Mouse (Mus musculus) forebrain, embryonic 13.5 days (tissue): ENCODE data around the gene Tnfsf13. TPM values are rescaled to one million over a fixed set of nuclear protein-coding genes. Genes with fewer than 3 reads are reported as not detected.

Source experiments
- ATAC-seq: fragments of 200-750 bp; cut with Nextera tagmentation; 2 replicates; pipeline ENCODE4 v1.8.0; 2017
- H3K27ac ChIP-seq: fragments of 300-500 bp; sonication (generic); 2 replicates; pipeline ENCODE4 v1.5.1; 2015; ENCODE audit warnings: inconsistent platforms, mild to moderate bottlenecking, moderate library complexity
- H3K27me3 ChIP-seq: fragments of 300-500 bp; sonication (generic); 2 replicates; pipeline ENCODE4 v1.6.1; 2015; ENCODE audit warnings: mild to moderate bottlenecking, inconsistent platforms
- H3K36me3 ChIP-seq: fragments of 300-500 bp; sonication (generic); 2 replicates; pipeline ENCODE4 v1.6.1; 2015; ENCODE audit warnings: mild to moderate bottlenecking, inconsistent platforms; ENCODE audit not compliant: poor library complexity, severe bottlenecking
- H3K4me1 ChIP-seq: fragments of 300-500 bp; sonication (generic); 2 replicates; pipeline ENCODE4 v1.6.1; 2015; ENCODE audit warnings: inconsistent platforms
- H3K4me2 ChIP-seq: fragments of 300-500 bp; sonication (generic); 2 replicates; pipeline ENCODE4 v1.6.1; 2015; ENCODE audit warnings: inconsistent platforms, mild to moderate bottlenecking, moderate library complexity
- H3K4me3 ChIP-seq: fragments of 300-500 bp; sonication (generic); 2 replicates; pipeline ENCODE4 v1.5.1; 2015; ENCODE audit warnings: mild to moderate bottlenecking, inconsistent platforms
- H3K9ac ChIP-seq: fragments of 300-500 bp; sonication (generic); 2 replicates; pipeline ENCODE4 v1.6.1; 2015; ENCODE audit warnings: mild to moderate bottlenecking, inconsistent platforms
- H3K9me3 ChIP-seq: fragments of 300-500 bp; sonication (generic); replicated peaks from 2 replicates; pipeline ENCODE4 v1.6.1; 2016; ENCODE audit warnings: inconsistent platforms
- WGBS: fragments of 180-500 bp; shearing (Covaris S2); methylation state at CpG from one replicate; pipeline ENCODE4 v1.1.7; 2015; 5-methylcytosine and 5-hydroxymethylcytosine counted together
- polyA plus RNA-seq: library from polyadenylated mRNA; unstranded; fragments of >200 nt; fragmentation: Nextera tagmentation; extraction: Ambion mirVana; gene quantifications from 2 replicates; pipeline ENCODE4 v1.2.1, GENCODE M21; 2015

Tnfsf13 gene
- polyA plus RNA-seq, 1 experiment from 2014 or later = 0.43 TPM

DNA sequence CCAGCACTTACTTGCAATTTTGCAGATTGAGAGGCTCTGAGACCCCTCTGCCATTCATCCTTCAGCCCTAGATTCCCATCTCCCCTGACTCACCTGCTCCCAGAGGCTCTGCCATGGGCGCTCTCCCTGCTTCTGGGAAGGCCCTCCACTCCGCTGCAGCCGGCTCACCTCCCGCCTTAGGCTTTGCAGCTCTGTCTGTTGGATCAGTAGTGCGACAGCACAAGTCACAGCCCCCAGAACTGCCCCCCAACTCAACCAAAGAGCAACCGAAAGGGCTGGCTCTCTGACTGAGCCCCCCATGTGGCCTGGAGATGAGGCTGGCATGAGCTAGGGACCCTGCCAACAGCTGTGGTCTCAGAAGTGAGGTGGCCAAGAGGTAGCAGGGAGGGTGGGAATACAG lies 648 bp downstream of the Tnfsf13 start:
- Histone ChIP-seq H3K36me3 (peaks cover 6% of the 10 kb centered on the region), H3K9me3 (no peaks in the 10 kb centered on the region), H3K27me3 (no peaks in the 10 kb centered on the region), H3K27ac (0 out of 2 replicates have a peak overlapping the region, but pooled peaks have one; percentile 6), H3K4me1 (peaks cover 44% of the 10 kb centered on the region), H3K9ac (no peak overlapping the region), H3K4me3 (no peak overlapping the region), H3K4me2 (no peak overlapping the region)
- WGBS = 81% methylated on average over 6 of the region's 6 CpGs
- ATAC-seq = no peak

DNA sequence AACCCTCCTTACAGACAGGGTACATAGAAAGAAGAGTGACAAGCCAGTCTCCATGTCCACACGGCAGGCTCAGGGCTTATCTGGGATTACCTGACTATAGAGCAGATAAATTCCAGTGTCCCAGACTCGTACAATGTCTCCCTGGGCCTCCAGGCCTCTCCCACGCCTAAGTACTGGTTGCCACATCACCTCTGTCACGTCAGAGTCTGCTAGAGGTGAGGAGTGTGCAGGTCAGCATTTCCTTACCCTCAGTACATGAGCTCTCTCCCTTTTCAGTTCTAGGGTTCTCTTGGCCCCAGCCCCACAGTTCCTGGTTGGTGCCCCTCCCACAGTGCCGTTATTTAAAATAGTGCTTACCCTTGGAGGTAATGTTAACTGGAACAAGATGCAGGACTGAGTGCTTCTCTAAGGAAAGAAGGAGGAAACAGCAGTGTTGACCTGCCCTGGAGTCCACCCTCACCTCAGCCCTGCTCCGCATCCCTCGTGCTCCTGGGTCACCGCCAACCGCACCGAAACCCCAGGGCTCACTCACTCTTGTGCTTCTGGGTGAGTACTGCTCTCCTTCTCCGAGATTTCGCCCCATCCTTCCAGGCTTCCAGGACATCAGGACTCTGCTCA lies 1.3 kb downstream of the Tnfsf13 start:
- whole genome bisulfite sequencing = 77% methylated on average over 12 of the region's 12 CpGs
- ATAC-seq = no peak

DNA sequence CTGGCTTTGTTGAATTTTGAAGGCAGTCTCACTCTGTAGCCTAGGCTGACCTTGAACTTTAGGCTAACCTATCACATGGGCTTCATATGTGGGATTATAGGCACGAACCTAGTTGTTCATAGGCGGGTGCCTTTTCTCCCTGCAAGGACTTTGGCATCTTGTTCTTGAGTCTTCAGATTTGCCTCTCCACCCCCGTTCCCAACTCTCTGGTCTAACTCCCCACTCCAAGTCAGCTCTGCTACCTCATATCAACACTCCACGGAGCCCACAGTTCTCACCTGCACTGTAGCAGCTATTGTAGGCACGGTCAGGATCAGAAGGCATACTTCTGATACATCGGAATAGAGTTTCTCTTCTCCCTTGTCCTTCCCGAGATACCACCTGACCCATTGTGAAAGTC lies 2.0 kb downstream of the Tnfsf13 start:
- Histone ChIP-seq H3K4me2 (no peak overlapping the region), H3K27ac (no peak overlapping the region), H3K36me3 (peaks cover 19% of the 10 kb centered on the region), H3K4me3 (no peak overlapping the region), H3K4me1 (peaks cover 50% of the 10 kb centered on the region), H3K9me3 (no peaks in the 10 kb centered on the region), H3K9ac (no peak overlapping the region), H3K27me3 (no peaks in the 10 kb centered on the region)
- no peak for ATAC-seq
- WGBS = 85% methylated on average over 7 of the region's 7 CpGs

More for the DNA sequence above, 1.3 kb downstream of the Tnfsf13 start:
- Histone ChIP-seq H3K36me3 (peaks cover 12% of the 10 kb centered on the region), H3K4me3 (no peak overlapping the region), H3K27me3 (no peaks in the 10 kb centered on the region), H3K4me1 (peaks cover 49% of the 10 kb centered on the region), H3K4me2 (no peak overlapping the region), H3K9me3 (no peaks in the 10 kb centered on the region), H3K27ac (no peak overlapping the region), H3K9ac (no peak overlapping the region)

DNA sequence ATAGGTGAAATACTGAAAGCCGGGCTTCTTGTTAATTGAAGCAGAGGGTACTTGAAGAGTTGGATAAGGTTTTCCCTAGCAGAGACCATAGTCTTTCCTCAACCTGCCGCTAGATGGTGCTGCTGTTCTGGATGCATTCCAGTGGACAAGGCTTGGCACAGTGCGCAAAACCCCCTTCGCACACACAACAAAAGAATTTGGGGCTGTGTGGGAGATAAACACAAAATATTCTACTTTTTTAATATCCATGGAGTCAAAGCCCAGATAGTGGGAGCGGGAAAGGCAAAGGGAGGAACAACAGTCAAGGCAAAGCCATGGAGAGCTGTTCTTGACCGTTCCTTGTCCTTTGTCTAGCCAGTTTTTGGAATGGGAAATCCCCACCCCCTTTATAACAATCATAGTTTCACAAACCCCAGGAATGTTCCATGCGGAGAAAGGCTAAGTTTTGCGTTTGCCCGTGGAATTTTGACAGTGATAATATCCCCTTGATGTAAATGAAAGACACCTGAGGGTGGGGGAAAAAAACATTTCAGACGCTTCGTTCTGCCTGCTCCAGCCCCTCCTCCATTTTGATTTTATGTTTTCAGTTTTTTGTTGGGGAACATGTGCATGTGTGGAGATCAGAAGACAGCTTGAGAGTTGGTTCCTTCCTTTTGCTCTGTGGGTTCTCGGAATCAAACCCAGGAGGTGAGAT lies 2.6 kb downstream of the Tnfsf13 start:
- peaks cover 24% of the 10 kb centered on the region for H3K36me3 ChIP-seq
- peak overlapping the region; percentile 97 for H3K4me2 ChIP-seq
- H3K27me3 ChIP-seq = no peaks in the 10 kb centered on the region
- peak overlapping the region; percentile 96 for H3K27ac ChIP-seq
- peak overlapping the region; percentile 39; the same call in 1 of the 2 replicates for H3K9ac ChIP-seq
- peak overlapping the region; percentile 78; the same call in 1 of the 2 replicates for H3K4me3 ChIP-seq
- peak; percentile 44; the same call in 1 of the 2 replicates for ATAC-seq
- no peaks in the 10 kb centered on the region for H3K9me3 ChIP-seq
- 21% methylated on average over 12 of the region's 12 CpGs for WGBS
- peaks cover 50% of the 10 kb centered on the region for H3K4me1 ChIP-seq

DNA sequence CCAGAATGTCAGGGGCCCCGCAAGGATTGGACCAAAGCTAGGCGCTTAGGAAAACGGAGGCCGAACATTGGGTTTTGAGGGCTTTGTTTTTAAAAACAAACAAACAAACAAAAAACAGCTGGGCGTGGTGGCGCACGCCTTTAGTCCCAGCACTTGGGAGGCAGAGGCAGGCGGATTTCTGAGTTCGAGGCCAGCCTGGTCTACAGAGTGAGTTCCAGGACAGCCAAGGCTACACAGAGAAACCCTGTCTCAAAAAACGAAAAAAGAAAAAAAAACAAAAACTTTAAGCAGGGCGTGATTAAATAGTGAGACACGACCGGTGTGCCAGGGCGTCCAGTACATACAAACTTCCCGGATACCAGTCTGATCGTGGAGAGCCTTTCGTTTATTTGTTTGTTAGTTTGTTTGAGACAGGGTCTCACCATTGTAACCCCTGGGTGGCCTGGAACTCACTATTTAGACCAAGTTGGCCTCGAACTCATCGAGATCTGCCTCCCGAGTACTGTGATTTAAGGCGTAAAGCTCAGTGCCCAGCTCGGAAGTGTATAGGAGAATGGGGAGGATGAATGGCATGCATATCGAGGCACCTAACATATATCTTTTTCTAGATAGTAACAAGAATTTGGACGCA lies 3.3 kb downstream of the Tnfsf13 start:
- H3K27me3 ChIP-seq = no peaks in the 10 kb centered on the region
- peaks cover 50% of the 10 kb centered on the region for H3K4me1 ChIP-seq
- no peaks in the 10 kb centered on the region for H3K9me3 ChIP-seq
- peak; percentile 41; the same call in 1 of the 2 replicates for ATAC-seq
- H3K4me2 ChIP-seq = peak overlapping the region; percentile 97
- peaks cover 31% of the 10 kb centered on the region for H3K36me3 ChIP-seq
- H3K9ac ChIP-seq = peak overlapping the region; percentile 76
- peak overlapping the region; percentile 78 for H3K4me3 ChIP-seq
- 25% methylated on average over 24 of the region's 24 CpGs for whole genome bisulfite sequencing
- H3K27ac ChIP-seq = peak overlapping the region; percentile 96

DNA sequence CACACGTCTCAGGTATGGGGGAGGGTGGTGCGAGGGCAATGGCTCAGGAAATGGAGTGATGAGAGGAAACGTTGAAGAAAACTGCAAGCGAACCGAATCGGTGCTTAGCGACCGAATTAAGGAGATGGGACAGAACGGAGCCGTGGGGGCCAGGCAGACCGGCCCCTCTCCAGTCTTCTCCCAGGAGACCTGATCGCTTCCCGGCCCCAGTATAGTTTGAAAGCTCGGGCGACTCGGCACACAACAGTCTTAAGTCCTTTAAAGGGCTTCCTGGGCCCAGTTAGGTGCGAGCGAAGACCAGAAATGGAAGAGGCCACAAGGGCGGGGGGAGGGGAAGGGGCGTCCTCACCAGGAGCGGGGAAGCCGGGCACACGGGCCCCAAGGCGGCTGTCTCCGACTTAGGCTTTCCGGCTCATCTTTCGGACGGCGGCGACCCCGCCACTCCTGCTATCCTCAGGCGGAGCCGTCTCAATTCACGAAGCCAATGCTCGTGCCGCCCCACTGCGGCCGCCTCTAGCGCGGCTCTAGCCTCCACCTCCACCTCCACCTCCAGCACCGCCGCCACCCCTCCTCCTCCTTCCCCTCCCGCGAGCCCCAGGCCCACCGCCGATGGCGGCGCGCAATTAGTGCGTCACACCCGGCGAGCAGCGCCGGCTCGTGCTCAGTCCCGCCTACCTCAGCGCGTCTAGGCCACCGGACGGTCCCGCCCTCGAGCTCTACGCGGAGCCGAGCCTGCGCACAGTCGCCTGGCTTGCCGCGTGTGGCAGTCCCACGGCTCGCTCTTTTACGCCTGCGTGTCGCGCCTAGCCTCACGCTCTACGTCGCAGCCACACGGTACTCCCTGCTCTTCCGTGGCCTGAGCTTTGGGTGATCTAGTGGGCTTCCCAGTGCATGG lies 4.0 kb downstream of the Tnfsf13 start, which contains the start of gene Senp3:
Gene Senp3, minus strand, starts transcription at position 771 of the 895 bp plus-strand sequence.
- peak within 1 kb of the TSS; percentile 97 for H3K4me2 ChIP-seq
- under 1% methylated on average over 79 of the region's 80 CpGs for WGBS
- peak within 1 kb of the TSS; percentile 78 for H3K4me3 ChIP-seq
- no peaks in the 10 kb centered on the region for H3K27me3 ChIP-seq
- H3K9ac ChIP-seq = peak within 1 kb of the TSS; percentile 88
- peak within 1 kb of the TSS; percentile 96 for H3K27ac ChIP-seq
- H3K9me3 ChIP-seq = no peaks in the 10 kb centered on the region
- peaks cover 46% of the 10 kb centered on the region for H3K4me1 ChIP-seq
- ATAC-seq = peak; percentile 97
- H3K36me3 ChIP-seq = peaks cover 39% of the 10 kb centered on the region

DNA sequence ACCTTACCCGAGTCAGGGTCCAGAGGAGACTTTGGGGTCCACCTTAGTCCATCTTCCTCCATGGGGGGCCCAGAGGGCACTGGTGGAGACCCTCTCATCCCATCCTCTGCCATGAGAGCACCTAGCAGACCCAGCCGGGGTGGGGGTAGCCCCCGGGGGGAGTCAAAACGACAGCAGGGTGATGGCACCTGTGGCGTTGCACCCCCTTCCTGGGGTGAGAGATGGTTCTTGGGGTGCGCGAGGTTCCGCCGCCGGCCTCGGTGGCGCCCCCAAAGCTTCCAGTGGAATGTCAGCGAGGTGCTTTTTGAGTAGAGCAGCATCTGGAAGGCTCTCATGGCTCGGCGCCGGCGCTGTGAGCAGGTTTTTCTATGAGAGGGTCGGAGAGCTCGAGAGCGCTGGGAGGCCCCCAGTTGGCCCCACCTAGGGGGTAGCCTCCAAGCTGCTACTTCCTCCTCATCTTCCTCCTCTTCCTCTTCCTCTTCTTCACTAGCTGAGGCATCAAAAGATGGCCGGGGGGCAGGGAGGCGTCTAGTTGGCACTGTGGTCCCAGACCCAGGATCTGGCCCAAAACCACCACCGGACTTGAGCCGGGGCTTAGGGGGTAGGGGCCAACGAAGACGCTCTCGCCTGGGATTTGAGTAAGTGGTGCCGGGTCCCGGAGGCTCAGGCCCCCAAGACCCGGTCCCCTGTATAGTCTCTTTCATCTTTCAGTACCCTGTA lies 5.3 kb downstream of the Tnfsf13 start:
- Histone ChIP-seq H3K27ac (no peak overlapping the region), H3K4me2 (peak overlapping the region; percentile 97), H3K9ac (peak overlapping the region; percentile 88; the same call in 1 of the 2 replicates), H3K36me3 (peaks cover 51% of the 10 kb centered on the region), H3K4me3 (peak overlapping the region; percentile 78), H3K27me3 (no peaks in the 10 kb centered on the region), H3K4me1 (peaks cover 33% of the 10 kb centered on the region), H3K9me3 (no peaks in the 10 kb centered on the region)
- no peak for ATAC-seq
- WGBS = 93% methylated on average over 30 of the region's 30 CpGs

DNA sequence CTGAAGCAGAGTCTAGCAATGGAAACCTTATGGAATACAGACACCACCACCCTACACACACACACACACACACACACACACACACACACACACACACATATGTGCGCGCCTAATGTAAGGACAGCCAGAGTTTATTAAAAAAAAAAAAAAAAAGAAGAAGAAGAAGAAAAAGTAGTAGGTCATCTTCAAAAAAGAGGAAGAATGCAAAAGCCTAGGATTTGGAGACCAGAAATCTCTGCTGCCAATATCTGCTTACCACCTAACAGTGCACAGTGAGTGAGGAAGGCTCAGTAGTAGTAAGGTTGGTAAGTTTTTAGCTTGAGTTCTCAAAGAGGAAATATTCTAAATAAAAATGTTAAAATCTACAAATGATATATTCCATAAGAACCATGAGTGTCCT lies 6.4 kb downstream of the Tnfsf13 start:
- Histone ChIP-seq H3K27ac (no peak overlapping the region), H3K4me3 (no peak overlapping the region), H3K27me3 (no peaks in the 10 kb centered on the region), H3K4me2 (no peak overlapping the region), H3K4me1 (peaks cover 33% of the 10 kb centered on the region), H3K36me3 (peaks cover 63% of the 10 kb centered on the region), H3K9ac (no peak overlapping the region), H3K9me3 (no peaks in the 10 kb centered on the region)
- ATAC-seq = no peak
- WGBS = 93% methylated on average over 2 of the region's 2 CpGs

DNA sequence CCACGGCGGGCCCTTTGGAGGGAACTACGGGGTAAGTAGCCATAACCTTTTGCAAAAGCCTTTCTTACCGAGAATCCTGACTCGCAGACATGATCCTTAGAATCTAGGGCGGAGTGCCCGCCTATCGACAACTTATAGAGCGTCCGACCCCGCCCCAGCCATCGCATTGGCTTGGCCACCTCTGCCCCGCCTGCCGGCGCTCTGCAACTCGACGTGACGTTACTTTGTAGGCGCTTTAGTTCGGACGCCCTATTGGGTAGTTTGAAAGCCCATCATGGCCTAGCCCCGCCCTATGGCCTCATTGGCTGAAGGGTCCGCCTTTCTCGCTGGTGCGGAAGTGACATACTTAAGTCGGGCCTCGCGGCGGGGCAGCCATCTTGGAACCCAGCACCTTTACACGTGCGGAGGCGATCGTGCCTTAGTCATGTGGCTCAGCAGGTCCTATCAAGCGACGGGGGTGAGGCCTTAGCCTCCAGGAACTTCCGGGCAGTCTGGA lies 13.3 kb downstream of the Tnfsf13 start, which contains the start of gene Eif4a1:
Gene Eif4a1, minus strand, starts transcription at position 213 of the 496 bp plus-strand sequence.
- peak within 1 kb of the TSS; percentile 100 for H3K9ac ChIP-seq
- H3K36me3 ChIP-seq = peaks cover 75% of the 10 kb centered on the region
- under 1% methylated on average over 36 of the region's 36 CpGs for WGBS
- peak; percentile 97 for ATAC-seq
- H3K4me3 ChIP-seq = peak within 1 kb of the TSS; percentile 100
- H3K4me1 ChIP-seq = peaks cover 31% of the 10 kb centered on the region
- peak within 1 kb of the TSS; percentile 97 for H3K4me2 ChIP-seq
- H3K27ac ChIP-seq = peak within 1 kb of the TSS; percentile 98
- H3K27me3 ChIP-seq = no peaks in the 10 kb centered on the region
- H3K9me3 ChIP-seq = no peaks in the 10 kb centered on the region

DNA sequence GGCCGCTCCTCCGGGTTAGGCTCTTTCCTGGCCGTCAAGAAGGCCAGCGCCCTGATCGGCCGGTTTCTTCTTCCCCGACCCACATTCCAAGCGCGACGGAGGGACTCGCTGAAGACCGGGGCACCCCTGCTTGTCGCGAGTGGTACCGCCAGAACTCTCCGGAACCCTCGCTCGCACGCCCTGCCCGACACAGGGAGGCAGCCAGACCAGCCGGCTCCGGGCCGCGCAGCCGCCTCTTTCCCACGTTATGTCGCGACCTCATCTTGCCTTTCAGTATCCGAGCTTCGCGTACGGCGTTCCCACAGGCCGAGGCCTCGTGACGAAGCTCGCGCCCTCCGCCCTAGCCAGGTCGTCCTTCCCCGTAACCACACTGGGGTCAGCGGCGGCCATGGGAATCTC lies 13.9 kb downstream of the Tnfsf13 start:
- H3K9ac ChIP-seq = peak overlapping the region; percentile 100
- under 1% methylated on average over 43 of the region's 43 CpGs for WGBS
- no peaks in the 10 kb centered on the region for H3K27me3 ChIP-seq
- peaks cover 31% of the 10 kb centered on the region for H3K4me1 ChIP-seq
- peaks cover 74% of the 10 kb centered on the region for H3K36me3 ChIP-seq
- H3K4me3 ChIP-seq = peak overlapping the region; percentile 100
- peak overlapping the region; percentile 97 for H3K4me2 ChIP-seq
- H3K27ac ChIP-seq = peak overlapping the region; percentile 98
- no peaks in the 10 kb centered on the region for H3K9me3 ChIP-seq
- peak; percentile 6; the same call in 1 of the 2 replicates for ATAC-seq
